Mouse (Mus musculus): ENCODE measurements around the gene Lpin3. TPM values are rescaled to one million over a fixed set of nuclear protein-coding genes. Genes with fewer than 3 reads are reported as not detected.

Gene Lpin3
- total and polyA plus RNA-seq, 3 experiments = 0.05 to 0.11 TPM; not detected in 1

- Histone ChIP-seq H3K9me3 (replicated peaks) (peaks cover 4% of the 10 kb centered on the region), H3K4me1 (ENCODE audit: insufficient read depth, low read depth, low read length) (no peaks in the 10 kb centered on the region), H3K4me3 (ENCODE audit: low read depth, low read length) (no peak overlapping the region), H3K36me3 (replicated peaks) (no peaks in the 10 kb centered on the region), H3K27me3 (ENCODE audit: insufficient read depth, low read length) (no peaks in the 10 kb centered on the region)
- no peak for TF ChIP-seq TAL1 (conservative IDR thresholded peaks at IDR 0.05; ENCODE audit: low read depth, low read length)
- TF ChIP-seq POLR2AphosphoS5 (IDR thresholded peaks at IDR 0.05; ENCODE audit: insufficient replicate concordance, low read depth, low read length) = no peak
- no peak for TF ChIP-seq GATA1 (IDR thresholded peaks at IDR 0.05; ENCODE audit: borderline replicate concordance, low read length)
- TF ChIP-seq GATA2 (IDR thresholded peaks at IDR 0.05; ENCODE audit: borderline replicate concordance, low read depth, low read length) = no peak
- TF ChIP-seq CTCF (IDR thresholded peaks at IDR 0.05; ENCODE audit: low read depth, low read length) = no peak
- DNase-seq (ENCODE audit: low spot score) (no peak), ATAC-seq (ENCODE audit: extremely low read depth, insufficient number of reproducible peaks, low FRiP score, poor library complexity, severe bottlenecking) (no peak)
Observed at GRCm38 (mm10) chr2:160917313-160917712, 36.8 kb downstream of the Lpin3 start.

- TF ChIP-seq GATA2 (IDR thresholded peaks at IDR 0.05; ENCODE audit: borderline replicate concordance, low read depth, low read length) (no peak), POLR2AphosphoS5 (IDR thresholded peaks at IDR 0.05; ENCODE audit: insufficient replicate concordance, low read depth, low read length) (no peak), TAL1 (conservative IDR thresholded peaks at IDR 0.05; ENCODE audit: low read depth, low read length) (no peak), GATA1 (IDR thresholded peaks at IDR 0.05; ENCODE audit: borderline replicate concordance, low read length) (no peak), CTCF (IDR thresholded peaks at IDR 0.05; ENCODE audit: low read depth, low read length) (no peak)
- no peak overlapping the region for H3K4me3 ChIP-seq (ENCODE audit: low read depth, low read length)
- H3K9me3 ChIP-seq (replicated peaks) = no peaks in the 10 kb centered on the region
- H3K4me1 ChIP-seq (ENCODE audit: insufficient read depth, low read depth, low read length) = no peaks in the 10 kb centered on the region
- no peaks in the 10 kb centered on the region for H3K27me3 ChIP-seq (ENCODE audit: insufficient read depth, low read length)
- no peak for ATAC-seq (ENCODE audit: extremely low read depth, insufficient number of reproducible peaks, low FRiP score, poor library complexity, severe bottlenecking)
- no peaks in the 10 kb centered on the region for H3K36me3 ChIP-seq (replicated peaks)
- no peak for DNase-seq (ENCODE audit: low spot score)
Observed at GRCm38 (mm10) chr2:160918154-160918929, 37.9 kb downstream of the Lpin3 start.

GRCm38 (mm10) chr2:160918930-160919215 is 38.4 kb downstream of the Lpin3 start:
- Histone ChIP-seq H3K4me3 (ENCODE audit: low read depth, low read length) (no peak overlapping the region), H3K36me3 (replicated peaks) (no peaks in the 10 kb centered on the region), H3K4me1 (ENCODE audit: insufficient read depth, low read depth, low read length) (no peaks in the 10 kb centered on the region), H3K9me3 (replicated peaks) (no peaks in the 10 kb centered on the region), H3K27me3 (ENCODE audit: insufficient read depth, low read length) (no peaks in the 10 kb centered on the region)
- TF ChIP-seq CTCF (IDR thresholded peaks at IDR 0.05; ENCODE audit: low read depth, low read length) (no peak), TAL1 (conservative IDR thresholded peaks at IDR 0.05; ENCODE audit: low read depth, low read length) (no peak), GATA1 (IDR thresholded peaks at IDR 0.05; ENCODE audit: borderline replicate concordance, low read length) (no peak), GATA2 (IDR thresholded peaks at IDR 0.05; ENCODE audit: borderline replicate concordance, low read depth, low read length) (no peak), POLR2AphosphoS5 (IDR thresholded peaks at IDR 0.05; ENCODE audit: insufficient replicate concordance, low read depth, low read length) (no peak)
- ATAC-seq (ENCODE audit: extremely low read depth, insufficient number of reproducible peaks, low FRiP score, poor library complexity, severe bottlenecking) (no peak), DNase-seq (ENCODE audit: low spot score) (no peak)

GRCm38 (mm10) chr2:160921285-160921684 is 40.8 kb downstream of the Lpin3 start:
- H3K9me3 ChIP-seq (replicated peaks) = no peaks in the 10 kb centered on the region
- DNase-seq (ENCODE audit: low spot score) (no peak), ATAC-seq (ENCODE audit: extremely low read depth, insufficient number of reproducible peaks, low FRiP score, poor library complexity, severe bottlenecking) (no peak)
- H3K4me1 ChIP-seq (ENCODE audit: insufficient read depth, low read depth, low read length) = no peaks in the 10 kb centered on the region
- TF ChIP-seq GATA2 (IDR thresholded peaks at IDR 0.05; ENCODE audit: borderline replicate concordance, low read depth, low read length) (no peak), CTCF (IDR thresholded peaks at IDR 0.05; ENCODE audit: low read depth, low read length) (no peak)
- H3K27me3 ChIP-seq (ENCODE audit: insufficient read depth, low read length) = no peaks in the 10 kb centered on the region
- H3K4me3 ChIP-seq (ENCODE audit: low read depth, low read length) = no peak overlapping the region
- H3K36me3 ChIP-seq (replicated peaks) = no peaks in the 10 kb centered on the region

- Histone ChIP-seq H3K4me3 (ENCODE audit: low read depth, low read length) (no peak overlapping the region), H3K9me3 (replicated peaks) (no peaks in the 10 kb centered on the region), H3K36me3 (replicated peaks) (no peaks in the 10 kb centered on the region), H3K4me1 (ENCODE audit: insufficient read depth, low read depth, low read length) (no peaks in the 10 kb centered on the region), H3K27me3 (ENCODE audit: insufficient read depth, low read length) (no peaks in the 10 kb centered on the region)
- ATAC-seq (ENCODE audit: extremely low read depth, insufficient number of reproducible peaks, low FRiP score, poor library complexity, severe bottlenecking) = no peak
- no peak for DNase-seq (ENCODE audit: low spot score)
- TF ChIP-seq GATA2 (IDR thresholded peaks at IDR 0.05; ENCODE audit: borderline replicate concordance, low read depth, low read length) (no peak), POLR2AphosphoS5 (IDR thresholded peaks at IDR 0.05; ENCODE audit: insufficient replicate concordance, low read depth, low read length) (no peak), CTCF (IDR thresholded peaks at IDR 0.05; ENCODE audit: low read depth, low read length) (no peak), TAL1 (conservative IDR thresholded peaks at IDR 0.05; ENCODE audit: low read depth, low read length) (no peak), GATA1 (IDR thresholded peaks at IDR 0.05; ENCODE audit: borderline replicate concordance, low read length) (no peak)
Observed at GRCm38 (mm10) chr2:160925203-160925602, 44.7 kb downstream of the Lpin3 start.

- H3K9me3 ChIP-seq (replicated peaks) = peaks cover 3% of the 10 kb centered on the region
- ATAC-seq (ENCODE audit: extremely low read depth, insufficient number of reproducible peaks, low FRiP score, poor library complexity, severe bottlenecking) (no peak), DNase-seq (ENCODE audit: low spot score) (no peak)
- H3K4me1 ChIP-seq (ENCODE audit: insufficient read depth, low read depth, low read length) = no peaks in the 10 kb centered on the region
- no peaks in the 10 kb centered on the region for H3K36me3 ChIP-seq (replicated peaks)
- TF ChIP-seq POLR2AphosphoS5 (IDR thresholded peaks at IDR 0.05; ENCODE audit: insufficient replicate concordance, low read depth, low read length) (no peak), GATA2 (IDR thresholded peaks at IDR 0.05; ENCODE audit: borderline replicate concordance, low read depth, low read length) (no peak), TAL1 (conservative IDR thresholded peaks at IDR 0.05; ENCODE audit: low read depth, low read length) (no peak), CTCF (IDR thresholded peaks at IDR 0.05; ENCODE audit: low read depth, low read length) (no peak), GATA1 (IDR thresholded peaks at IDR 0.05; ENCODE audit: borderline replicate concordance, low read length) (no peak)
- no peak overlapping the region for H3K4me3 ChIP-seq (ENCODE audit: low read depth, low read length)
- no peaks in the 10 kb centered on the region; the same call in 1 of the 2 replicates for H3K27me3 ChIP-seq (ENCODE audit: insufficient read depth, low read length)
Observed at GRCm38 (mm10) chr2:160931378-160931777, 50.9 kb downstream of the Lpin3 start.
